Mouse (Mus musculus): Measurements from ENCODE around the gene 1700010B08Rik.

DNA sequence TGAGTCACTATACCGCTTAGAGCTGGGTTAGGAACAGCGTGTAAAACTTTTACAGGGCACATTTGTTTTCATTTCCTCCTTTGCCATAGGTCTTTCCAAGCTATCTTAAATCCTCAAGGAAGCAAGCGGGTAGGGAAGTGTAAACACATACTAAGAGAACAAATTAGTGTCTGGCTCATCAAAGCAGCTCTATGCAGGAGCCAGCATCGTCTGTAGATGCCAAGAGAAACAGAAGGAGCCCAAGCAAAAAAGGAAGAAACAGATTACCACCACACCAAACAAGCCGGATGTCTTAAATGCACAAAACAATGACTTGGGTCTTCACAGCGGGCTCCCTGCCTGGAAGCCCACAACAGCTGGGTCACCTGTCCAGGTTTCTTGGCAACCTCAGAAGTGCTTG lies 9.0 kb upstream of the 1700010B08Rik start:
- TF ChIP-seq POLR2A (IDR thresholded peaks at IDR 0.05; ENCODE audit: borderline replicate concordance, insufficient read depth, low read length) = no peak
- no peak for TF ChIP-seq CTCF (IDR thresholded peaks at IDR 0.05; ENCODE audit: borderline replicate concordance, insufficient read depth, low read depth, low read length)
